Mouse (Mus musculus) midbrain, embryonic 12.5 days (tissue): ENCODE measurements around the gene Hsd11b1. TPM values are rescaled to one million over a fixed set of nuclear protein-coding genes. Genes with fewer than 3 reads are reported as not detected.
A peak's percentile ranks its signal among the peaks of the same experiment; 100 is the strongest.

Source experiments
- ATAC-seq: fragments of 200-750 bp; cut with Nextera tagmentation; 2 replicates; pipeline ENCODE4 v1.8.0; 2017; ENCODE audit warnings: low read depth, moderate TSS enrichment, moderate library complexity; ENCODE audit not compliant: low FRiP score
- H3K27ac ChIP-seq: fragments of 300-500 bp; sonication (generic); replicated peaks from 2 replicates; pipeline ENCODE4 v1.5.1; 2016; ENCODE audit warnings: mild to moderate bottlenecking
- H3K27me3 ChIP-seq: fragments of 300-500 bp; sonication (generic); 2 replicates; pipeline ENCODE4 v1.6.1; 2016; ENCODE audit warnings: mild to moderate bottlenecking
- H3K36me3 ChIP-seq: fragments of 300-500 bp; sonication (generic); 2 replicates; pipeline ENCODE4 v1.6.1; 2016
- H3K4me1 ChIP-seq: fragments of 300-500 bp; sonication (generic); 2 replicates; pipeline ENCODE4 v1.6.1; 2016
- H3K4me2 ChIP-seq: fragments of 300-500 bp; sonication (generic); replicated peaks from 2 replicates; pipeline ENCODE4 v1.6.1; 2016; ENCODE audit warnings: mild to moderate bottlenecking, moderate library complexity
- H3K4me3 ChIP-seq: fragments of 300-500 bp; sonication (generic); 2 replicates; pipeline ENCODE4 v1.5.1; 2016; ENCODE audit warnings: mild to moderate bottlenecking
- H3K9ac ChIP-seq: fragments of 300-500 bp; sonication (generic); replicated peaks from 2 replicates; pipeline ENCODE4 v1.6.1; 2016; ENCODE audit warnings: mild to moderate bottlenecking, moderate library complexity
- H3K9me3 ChIP-seq: fragments of 300-500 bp; sonication (generic); 2 replicates; pipeline ENCODE4 v1.6.1; 2016; ENCODE audit warnings: mild to moderate bottlenecking
- WGBS: fragments of 180-500 bp; shearing (Covaris S2); methylation state at CpG from one replicate; pipeline ENCODE4 v1.1.7; 2016; 5-methylcytosine and 5-hydroxymethylcytosine counted together
- polyA plus RNA-seq: library from polyadenylated mRNA; unstranded; fragments of >200 nt; fragmentation: Nextera tagmentation; extraction: Ambion mirVana; gene quantifications from 2 replicates; pipeline ENCODE4 v1.2.1, GENCODE M21; 2016

The Hsd11b1 gene
- not detected in 2 replicates for polyA plus RNA-seq

DNA sequence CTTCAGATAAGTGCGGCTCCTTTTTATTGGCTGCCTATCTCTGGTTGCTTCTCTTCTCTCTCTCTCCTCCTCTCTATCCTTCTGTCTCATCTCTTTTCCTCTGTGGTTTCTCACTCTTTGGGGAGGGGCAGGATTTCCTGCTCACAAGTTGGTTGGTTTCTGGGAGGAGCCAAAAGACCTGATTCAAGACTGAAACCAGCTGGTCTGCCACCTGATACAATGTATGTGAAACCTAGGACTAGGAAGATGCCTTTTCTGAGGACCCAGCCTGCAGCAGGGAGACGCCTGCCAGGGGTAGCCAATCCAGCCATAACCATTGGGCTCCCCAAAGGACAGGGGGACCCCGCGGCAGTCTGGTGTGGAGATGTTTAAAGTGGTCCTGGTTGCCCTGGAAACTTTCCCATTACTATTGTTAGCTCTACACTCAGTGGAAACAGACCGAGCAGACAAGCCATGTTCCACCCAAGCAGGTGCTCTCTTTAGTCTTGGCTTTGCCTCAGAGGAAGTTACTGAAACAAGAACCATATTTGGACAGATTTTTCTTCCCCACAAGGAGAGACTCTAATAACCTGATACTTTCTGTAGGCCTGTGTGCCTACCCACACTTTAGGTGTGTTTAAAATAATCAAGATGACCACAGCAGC is at the start of gene Hsd11b1:
Gene Hsd11b1 (minus strand): TSS at position 121 of the 644 bp plus-strand sequence.
- no peaks in the 10 kb centered on the region for H3K27me3 ChIP-seq
- no peak within 1 kb of the TSS for H3K4me3 ChIP-seq
- no peak within 1 kb of the TSS for H3K9ac ChIP-seq
- no peak for ATAC-seq
- WGBS, result 70% methylated on average over 5 of the region's 5 CpGs
- no peaks in the 10 kb centered on the region for H3K9me3 ChIP-seq
- no peaks in the 10 kb centered on the region for H3K4me1 ChIP-seq
- H3K36me3 ChIP-seq, result no peaks in the 10 kb centered on the region
- H3K27ac ChIP-seq, result no peak within 1 kb of the TSS
- no peak within 1 kb of the TSS for H3K4me2 ChIP-seq

DNA sequence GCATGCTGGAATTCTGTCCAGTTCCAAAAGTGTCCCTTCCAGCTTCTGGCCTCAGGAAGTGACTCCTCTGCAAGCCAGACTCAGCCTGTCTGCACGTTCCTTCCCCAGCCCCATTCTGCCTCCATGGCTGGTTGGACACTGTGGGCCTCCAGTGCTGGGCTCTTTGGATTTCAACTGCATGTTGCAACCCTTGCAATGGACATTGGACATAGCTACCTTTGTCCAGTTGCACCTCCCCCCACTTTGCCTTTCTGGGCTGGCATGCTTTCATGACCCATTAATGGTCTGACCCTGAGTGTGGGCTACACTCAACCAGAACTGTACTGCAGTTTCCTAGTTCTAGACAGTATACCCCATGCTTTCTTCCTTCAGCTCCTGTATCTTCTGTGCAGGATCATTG is 47.7 kb upstream of the Hsd11b1 start:
- no peak for ATAC-seq
- Histone ChIP-seq H3K27me3 (no peaks in the 10 kb centered on the region), H3K36me3 (no peaks in the 10 kb centered on the region), H3K4me3 (no peak overlapping the region), H3K27ac (no peak overlapping the region), H3K4me2 (no peak overlapping the region), H3K4me1 (no peaks in the 10 kb centered on the region), H3K9ac (no peak overlapping the region), H3K9me3 (no peaks in the 10 kb centered on the region)
- WGBS, result 67% methylated on average over 1 of the region's 1 CpGs

DNA sequence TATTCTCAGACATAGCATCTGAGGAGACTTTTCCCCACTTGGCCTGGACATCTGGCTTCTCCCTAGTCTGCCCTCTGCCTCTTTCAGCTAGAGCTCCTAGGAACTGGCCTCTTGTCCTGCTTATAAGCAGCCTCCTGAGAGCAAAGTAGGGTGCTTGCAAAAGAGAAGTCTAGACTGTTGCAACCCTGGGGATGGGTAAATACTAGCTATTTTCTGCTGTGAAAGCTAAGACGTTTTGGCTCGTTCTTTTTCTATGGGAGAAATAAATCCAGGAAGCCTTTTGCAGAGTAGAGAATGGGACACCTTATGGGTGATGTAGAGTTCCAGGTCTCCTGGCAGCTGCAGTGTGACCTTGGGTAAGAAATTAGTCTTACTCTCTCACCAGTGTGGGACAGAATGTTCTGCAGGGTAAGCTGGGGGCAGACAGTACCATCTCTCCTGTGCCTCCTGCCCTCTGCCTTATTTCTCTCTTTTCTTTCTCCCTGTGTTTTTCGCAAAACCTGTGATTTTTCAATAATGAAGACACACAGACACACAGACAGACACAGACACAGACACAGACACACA is 46.7 kb upstream of the Hsd11b1 start:
- Histone ChIP-seq H3K36me3 (no peaks in the 10 kb centered on the region), H3K27me3 (no peaks in the 10 kb centered on the region), H3K9ac (no peak overlapping the region), H3K4me1 (0 out of 2 replicates have a peak, but pooled peaks cover under 1% of the 10 kb centered on the region), H3K4me2 (no peak overlapping the region), H3K9me3 (no peaks in the 10 kb centered on the region), H3K4me3 (no peak overlapping the region), H3K27ac (no peak overlapping the region)
- ATAC-seq, result no peak
- 88% methylated on average over 3 of the region's 3 CpGs for WGBS

DNA sequence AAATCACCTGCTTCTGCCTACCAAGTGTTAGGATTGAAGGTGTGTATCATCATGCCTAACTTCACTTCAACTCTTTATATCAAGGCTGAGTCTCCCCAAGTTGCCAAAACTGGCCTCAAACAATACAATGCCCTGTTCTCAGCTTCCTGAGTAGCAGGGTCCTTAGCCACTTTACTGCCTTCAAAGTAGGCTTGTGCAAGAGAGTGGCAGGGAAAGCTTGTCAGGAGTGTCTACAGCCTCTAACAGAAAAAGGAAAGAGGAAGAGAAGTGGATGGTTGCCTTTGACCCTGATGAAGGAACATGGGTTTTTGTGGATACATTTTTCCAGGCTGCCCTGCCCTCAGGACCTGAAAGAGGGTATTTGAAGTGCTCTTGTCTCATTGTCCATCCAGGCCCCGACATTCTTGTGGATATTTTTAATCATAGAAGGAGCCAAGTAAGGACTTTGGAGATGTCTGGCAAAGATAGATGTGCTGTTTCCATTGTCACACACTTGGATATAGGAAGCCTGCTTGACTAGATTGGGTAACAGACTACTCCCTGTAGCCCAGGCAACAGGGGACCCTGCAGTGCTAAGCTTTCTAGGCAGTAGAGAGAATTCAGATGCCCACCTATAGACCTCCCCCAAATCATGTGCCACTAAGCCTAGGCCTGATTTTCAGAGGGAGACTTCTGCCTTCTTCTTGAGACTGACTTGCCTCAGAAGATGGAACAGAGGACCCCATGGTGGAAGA is 46.1 kb upstream of the Hsd11b1 start:
- WGBS, result 74% methylated on average over 1 of the region's 1 CpGs
- no peak overlapping the region for H3K4me3 ChIP-seq
- H3K27ac ChIP-seq, result no peak overlapping the region
- no peak overlapping the region for H3K9ac ChIP-seq
- no peak overlapping the region for H3K4me2 ChIP-seq
- 0 out of 2 replicates have a peak, but pooled peaks cover 5% of the 10 kb centered on the region for H3K4me1 ChIP-seq
- no peaks in the 10 kb centered on the region for H3K27me3 ChIP-seq
- H3K36me3 ChIP-seq, result no peaks in the 10 kb centered on the region
- no peak for ATAC-seq
- H3K9me3 ChIP-seq, result no peaks in the 10 kb centered on the region

DNA sequence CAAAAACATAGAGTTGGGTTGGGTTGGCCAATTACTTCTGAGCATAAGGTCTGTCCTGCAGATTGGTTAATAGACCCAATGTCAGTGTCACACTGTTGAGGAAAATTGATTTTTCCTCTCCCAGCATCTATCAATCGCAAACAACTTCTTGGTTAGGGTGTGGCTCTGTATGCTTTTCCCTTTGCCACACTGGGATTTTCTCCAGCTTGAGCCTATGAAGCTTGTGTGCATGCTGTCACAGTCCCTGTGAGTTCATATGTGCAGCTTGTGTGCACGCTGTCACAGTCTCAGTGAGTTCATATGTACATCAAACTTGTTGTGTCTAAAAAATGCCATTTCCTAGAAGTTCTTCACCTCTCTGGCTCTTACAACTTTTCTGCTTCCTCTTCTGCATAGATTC is 43.0 kb upstream of the Hsd11b1 start:
- H3K4me3 ChIP-seq, result no peak overlapping the region
- peaks cover 18% of the 10 kb centered on the region; the same call in 1 of the 2 replicates for H3K27me3 ChIP-seq
- no peak overlapping the region for H3K27ac ChIP-seq
- no peak for ATAC-seq
- H3K9ac ChIP-seq, result no peak overlapping the region
- WGBS, result 95% methylated on average over 2 of the region's 2 CpGs
- H3K4me2 ChIP-seq, result no peak overlapping the region
- no peaks in the 10 kb centered on the region for H3K9me3 ChIP-seq
- no peaks in the 10 kb centered on the region for H3K36me3 ChIP-seq
- H3K4me1 ChIP-seq, result 0 out of 2 replicates have a peak, but pooled peaks cover 5% of the 10 kb centered on the region

DNA sequence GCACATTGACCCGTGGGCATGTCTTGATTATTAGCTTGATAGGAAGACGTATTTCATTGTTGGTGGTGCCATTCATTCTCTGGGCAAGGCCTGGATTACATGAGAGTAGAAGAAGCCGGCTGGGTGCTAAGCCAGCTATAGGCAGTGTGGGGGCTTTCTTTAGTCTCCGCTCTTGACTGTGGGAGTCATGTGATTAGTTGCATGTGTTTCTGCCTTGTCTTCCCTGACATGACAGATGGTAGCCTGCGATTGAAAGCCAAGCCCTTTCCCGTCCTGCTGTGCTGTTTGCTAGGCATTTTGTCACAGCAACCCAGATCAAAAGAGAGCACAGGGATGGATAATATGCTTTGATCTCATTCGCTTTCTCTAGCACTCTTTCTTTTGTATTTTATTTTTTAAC is 41.5 kb upstream of the Hsd11b1 start:
- peak; percentile 89 for ATAC-seq
- H3K4me1 ChIP-seq, result 0 out of 2 replicates have a peak, but pooled peaks cover 5% of the 10 kb centered on the region
- no peak overlapping the region for H3K4me3 ChIP-seq
- no peaks in the 10 kb centered on the region for H3K9me3 ChIP-seq
- no peak overlapping the region for H3K4me2 ChIP-seq
- peaks cover 25% of the 10 kb centered on the region; the same call in 1 of the 2 replicates for H3K27me3 ChIP-seq
- H3K9ac ChIP-seq, result no peak overlapping the region
- WGBS, result 21% methylated on average over 7 of the region's 7 CpGs
- no peak overlapping the region for H3K27ac ChIP-seq
- H3K36me3 ChIP-seq, result no peaks in the 10 kb centered on the region

DNA sequence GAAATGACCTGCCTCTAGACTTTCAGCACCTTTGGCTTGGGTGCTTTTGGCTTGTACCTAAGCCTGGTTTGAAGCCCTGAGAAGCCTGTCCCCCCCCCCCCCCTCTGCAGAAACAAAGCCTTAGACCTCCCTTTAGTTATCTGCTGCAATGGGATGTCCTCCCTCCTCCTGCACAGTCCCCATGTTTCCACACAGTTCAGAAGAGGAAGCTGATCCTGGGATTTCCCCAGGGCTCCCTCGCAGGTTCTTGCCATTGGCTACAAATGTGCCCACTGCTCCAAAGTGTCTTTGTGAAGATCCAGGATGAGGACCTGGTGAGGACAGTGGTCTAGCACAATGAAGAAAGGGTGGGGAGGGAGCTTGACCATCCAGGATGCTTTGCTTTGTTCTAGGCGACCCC is 39.2 kb upstream of the Hsd11b1 start:
- Histone ChIP-seq H3K27me3 (peaks cover 25% of the 10 kb centered on the region; the same call in 1 of the 2 replicates), H3K4me1 (0 out of 2 replicates have a peak, but pooled peaks cover 5% of the 10 kb centered on the region), H3K9ac (no peak overlapping the region), H3K27ac (no peak overlapping the region), H3K4me2 (no peak overlapping the region), H3K9me3 (no peaks in the 10 kb centered on the region), H3K36me3 (no peaks in the 10 kb centered on the region), H3K4me3 (no peak overlapping the region)
- WGBS, result 78% methylated on average over 2 of the region's 2 CpGs
- ATAC-seq, result no peak

DNA sequence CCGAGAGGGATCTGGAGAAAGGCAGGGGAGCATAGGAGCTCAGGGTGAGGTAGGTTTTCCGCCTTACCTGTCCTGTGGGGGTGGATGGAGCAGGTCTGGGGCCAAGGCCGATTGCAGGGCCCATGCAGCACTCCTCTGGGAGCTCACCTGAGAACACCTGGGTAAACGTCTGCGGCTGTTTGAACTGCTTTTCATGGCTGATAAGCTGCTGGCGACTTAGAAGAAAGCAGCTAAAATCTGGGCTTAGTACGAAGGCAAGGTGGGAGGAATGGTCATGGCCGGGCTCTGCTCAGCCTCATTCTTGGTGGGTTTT is 38.2 kb upstream of the Hsd11b1 start:
- Histone ChIP-seq H3K4me2 (no peak overlapping the region), H3K9ac (no peak overlapping the region), H3K9me3 (no peaks in the 10 kb centered on the region), H3K4me3 (no peak overlapping the region), H3K27ac (no peak overlapping the region), H3K36me3 (no peaks in the 10 kb centered on the region), H3K27me3 (peaks cover 25% of the 10 kb centered on the region; the same call in 1 of the 2 replicates), H3K4me1 (0 out of 2 replicates have a peak, but pooled peaks cover 5% of the 10 kb centered on the region)
- ATAC-seq, result no peak
- WGBS, result 70% methylated on average over 8 of the region's 8 CpGs

DNA sequence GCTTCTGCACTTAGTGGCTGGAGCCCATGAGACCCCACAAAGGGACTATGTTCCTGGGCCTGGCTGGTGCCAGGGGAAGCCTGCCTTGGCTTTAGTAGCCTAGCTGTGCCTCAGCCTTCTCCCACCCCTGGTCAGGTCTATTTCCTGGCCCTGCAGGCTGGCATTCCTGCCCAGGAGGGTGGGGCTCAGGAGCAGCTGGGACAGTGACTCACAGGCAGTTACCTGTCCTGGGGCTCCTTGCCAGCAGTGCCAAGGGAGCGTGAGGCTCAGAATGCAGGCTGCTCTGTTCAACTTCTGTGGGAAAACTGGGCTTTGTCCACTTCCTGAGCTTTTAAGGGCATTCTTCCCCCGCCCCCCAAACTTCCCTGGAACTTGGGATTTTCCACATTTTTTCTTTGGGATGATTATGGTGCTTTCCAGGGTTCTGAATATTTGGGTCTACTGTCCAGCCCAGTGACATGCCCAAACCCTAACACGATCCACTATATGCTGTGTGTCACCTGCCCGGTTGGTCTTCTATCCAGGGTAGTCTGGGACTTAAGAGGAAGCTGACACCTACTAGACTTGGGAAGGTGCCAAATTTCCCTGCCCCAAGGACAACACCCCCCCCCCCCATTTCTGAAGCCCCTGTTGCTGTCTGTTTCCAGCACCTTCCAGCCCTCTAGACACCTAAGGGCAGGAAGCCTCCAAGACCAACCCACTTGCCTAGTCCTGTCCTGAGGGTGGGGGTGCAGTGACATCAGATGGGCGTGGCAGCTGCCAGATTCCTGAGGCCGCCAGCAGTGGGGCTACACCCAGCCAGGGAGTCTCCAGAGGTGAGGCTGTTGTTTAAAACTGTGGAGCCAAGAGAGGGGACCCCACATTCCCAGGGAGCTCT is 37.6 kb upstream of the Hsd11b1 start:
- no peak overlapping the region for H3K27ac ChIP-seq
- H3K27me3 ChIP-seq, result peaks cover 25% of the 10 kb centered on the region; the same call in 1 of the 2 replicates
- H3K9me3 ChIP-seq, result no peaks in the 10 kb centered on the region
- H3K4me3 ChIP-seq, result no peak overlapping the region
- no peaks in the 10 kb centered on the region for H3K36me3 ChIP-seq
- 74% methylated on average over 6 of the region's 6 CpGs for WGBS
- no peak overlapping the region for H3K4me2 ChIP-seq
- H3K9ac ChIP-seq, result no peak overlapping the region
- H3K4me1 ChIP-seq, result 0 out of 2 replicates have a peak, but pooled peaks cover 5% of the 10 kb centered on the region
- ATAC-seq, result no peak

DNA sequence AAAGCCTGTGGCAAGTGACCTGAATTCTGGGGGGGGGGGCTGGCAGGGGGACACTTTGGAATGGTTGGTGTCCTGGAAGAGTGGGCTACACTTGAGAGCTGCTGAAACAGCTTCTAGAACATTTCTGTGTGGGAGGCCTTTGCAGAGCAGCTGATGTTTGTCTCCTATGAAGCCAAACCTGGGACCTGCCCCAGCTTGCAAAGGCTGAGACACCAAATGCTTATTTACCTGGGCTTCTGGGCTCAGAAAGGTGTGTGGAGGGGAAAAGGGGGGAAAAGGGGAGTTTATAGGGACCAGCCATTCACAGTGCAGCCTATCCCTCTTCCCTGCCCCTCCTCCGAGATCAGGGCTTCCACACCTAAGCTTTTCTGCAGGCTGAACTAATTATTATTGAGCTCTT is 36.1 kb upstream of the Hsd11b1 start:
- H3K36me3 ChIP-seq, result no peaks in the 10 kb centered on the region
- no peak for ATAC-seq
- H3K4me1 ChIP-seq, result no peaks in the 10 kb centered on the region
- H3K4me3 ChIP-seq, result no peak overlapping the region
- peaks cover 25% of the 10 kb centered on the region; the same call in 1 of the 2 replicates for H3K27me3 ChIP-seq
- H3K9ac ChIP-seq, result no peak overlapping the region
- H3K9me3 ChIP-seq, result no peaks in the 10 kb centered on the region
- H3K27ac ChIP-seq, result no peak overlapping the region
- 45% methylated on average over 1 of the region's 1 CpGs for WGBS
- H3K4me2 ChIP-seq, result no peak overlapping the region

DNA sequence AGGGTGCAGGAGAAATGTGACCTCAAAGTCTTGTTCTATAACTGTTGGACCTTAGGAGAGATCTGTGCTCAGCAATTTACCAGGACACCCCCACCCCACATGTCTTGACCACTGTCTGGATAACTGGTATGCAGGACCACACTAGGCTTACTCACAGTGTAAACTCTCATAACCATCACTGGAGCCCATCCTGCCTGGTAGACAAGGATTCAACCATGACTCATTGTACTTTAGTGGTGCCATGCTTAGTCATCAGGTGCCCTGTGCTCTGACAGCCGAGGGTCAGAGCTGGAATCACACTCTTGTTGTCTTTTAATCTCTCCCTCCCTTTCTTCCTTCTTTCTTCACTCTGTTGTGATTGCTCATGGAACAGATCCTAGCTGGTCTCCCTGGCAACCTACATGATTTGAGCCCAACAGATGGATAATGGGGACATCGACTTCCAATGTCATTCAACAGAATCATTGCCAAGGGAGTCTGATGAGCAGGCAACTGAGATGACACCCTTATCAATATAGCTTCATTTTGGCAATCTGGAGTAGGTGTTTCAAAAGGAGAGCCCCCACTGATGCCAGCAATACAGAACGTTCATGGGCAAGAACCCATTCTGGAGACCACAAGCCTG is 34.4 kb upstream of the Hsd11b1 start:
- Histone ChIP-seq H3K9me3 (no peaks in the 10 kb centered on the region), H3K4me3 (no peak overlapping the region), H3K27me3 (peaks cover 21% of the 10 kb centered on the region; the same call in 1 of the 2 replicates), H3K36me3 (no peaks in the 10 kb centered on the region), H3K27ac (no peak overlapping the region), H3K4me2 (no peak overlapping the region), H3K9ac (no peak overlapping the region), H3K4me1 (no peaks in the 10 kb centered on the region)
- WGBS, result 80% methylated on average over 3 of the region's 3 CpGs
- ATAC-seq, result no peak
